Mouse (Mus musculus) hindbrain, embryonic 14.5 days (tissue): ENCODE data around the gene Plcl2. TPM values are rescaled to one million over a fixed set of nuclear protein-coding genes. Genes with fewer than 3 reads are reported as not detected.

ENCODE experiments used
- ATAC-seq: fragments of 200-750 bp; cut with Nextera tagmentation; 2 replicates; pipeline ENCODE4 v1.8.0; 2017; ENCODE audit warnings: moderate number of reproducible peaks, mild to moderate bottlenecking, moderate TSS enrichment, moderate library complexity; ENCODE audit not compliant: low FRiP score
- DNase-seq: peaks from one replicate; pipeline ENCODE4 v3.0.0-alpha.2; 2015; ENCODE audit warnings: low spot score
- H3K27ac ChIP-seq: fragments of 300-500 bp; sonication (generic); 2 replicates; pipeline ENCODE4 v1.5.1; 2014; ENCODE audit warnings: mild to moderate bottlenecking, moderate library complexity
- H3K27me3 ChIP-seq: fragments of 300-500 bp; sonication (generic); 2 replicates; pipeline ENCODE4 v1.6.1; 2014; ENCODE audit warnings: mild to moderate bottlenecking, low read length, mixed read lengths; ENCODE audit not compliant: control insufficient read depth, insufficient read depth
- H3K36me3 ChIP-seq: fragments of 300-500 bp; sonication (generic); replicated peaks from 2 replicates; pipeline ENCODE4 v1.6.1; 2014; ENCODE audit not compliant: control insufficient read depth, insufficient read depth
- H3K4me1 ChIP-seq: fragments of 300-500 bp; sonication (generic); replicated peaks from 2 replicates; pipeline ENCODE4 v1.6.1; 2014; ENCODE audit warnings: antibody characterized with exemption, low read length, mixed read lengths; ENCODE audit not compliant: control insufficient read depth, insufficient read depth
- H3K4me2 ChIP-seq: fragments of 300-500 bp; sonication (generic); replicated peaks from 2 replicates; pipeline ENCODE4 v1.6.1; 2014; ENCODE audit warnings: mild to moderate bottlenecking, moderate library complexity
- H3K4me3 ChIP-seq: fragments of 300-500 bp; sonication (generic); replicated peaks from 2 replicates; pipeline ENCODE4 v1.5.1; 2014; ENCODE audit warnings: mild to moderate bottlenecking, low read length
- H3K9ac ChIP-seq: fragments of 300-500 bp; sonication (generic); 2 replicates; pipeline ENCODE4 v1.6.1; 2014
- H3K9me3 ChIP-seq: fragments of 300-500 bp; sonication (generic); 2 replicates; pipeline ENCODE4 v1.6.1; 2016; ENCODE audit warnings: low read length; ENCODE audit not compliant: control insufficient read depth
- WGBS: fragments of 180-500 bp; shearing (Covaris S2); extraction: QIAGEN DNeasy Blood & Tissue Kit; methylation state at CpG from one replicate; pipeline ENCODE4 v1.1.7; 2014; 5-methylcytosine and 5-hydroxymethylcytosine counted together
- polyA plus RNA-seq: library from polyadenylated mRNA; unstranded; fragments of >200 nt; fragmentation: Nextera tagmentation; extraction: Ambion mirVana; gene quantifications from 2 replicates; pipeline ENCODE4 v1.2.1, GENCODE M21; 2014

Gene Plcl2
- polyA plus RNA-seq, 1 experiment from 2014 or later: 14.6 TPM

- H3K27ac ChIP-seq: no peak overlapping the region
- no peak overlapping the region for H3K9ac ChIP-seq
- H3K4me3 ChIP-seq: no peak overlapping the region
- WGBS: 86% methylated on average over 7 of the region's 7 CpGs
- ATAC-seq: no peak
- H3K4me1 ChIP-seq: no peaks in the 10 kb centered on the region
- H3K9me3 ChIP-seq: no peaks in the 10 kb centered on the region
- H3K4me2 ChIP-seq: no peak overlapping the region
- no peaks in the 10 kb centered on the region for H3K27me3 ChIP-seq
- H3K36me3 ChIP-seq: no peaks in the 10 kb centered on the region
- DNase-seq: no peak
These were observed 25.5 kb upstream of the Plcl2 start for GRCm38 (mm10) chr17:50483700-50484099.

GRCm38 (mm10) chr17:50484981-50485380 lies 24.2 kb upstream of the Plcl2 start:
- DNase-seq (no peak), ATAC-seq (no peak)
- Histone ChIP-seq H3K4me3 (no peak overlapping the region), H3K27ac (no peak overlapping the region), H3K27me3 (no peaks in the 10 kb centered on the region), H3K36me3 (no peaks in the 10 kb centered on the region), H3K9ac (no peak overlapping the region), H3K9me3 (no peaks in the 10 kb centered on the region), H3K4me2 (no peak overlapping the region), H3K4me1 (no peaks in the 10 kb centered on the region)
- 85% methylated on average over 5 of the region's 5 CpGs for WGBS

- H3K36me3 ChIP-seq: no peaks in the 10 kb centered on the region
- H3K27ac ChIP-seq: no peak overlapping the region
- H3K4me3 ChIP-seq: no peak overlapping the region
- no peaks in the 10 kb centered on the region for H3K27me3 ChIP-seq
- 100% methylated on average over 1 of the region's 1 CpGs for WGBS
- H3K4me2 ChIP-seq: no peak overlapping the region
- H3K4me1 ChIP-seq: no peaks in the 10 kb centered on the region
- ATAC-seq (no peak), DNase-seq (no peak)
- H3K9me3 ChIP-seq: no peaks in the 10 kb centered on the region
- no peak overlapping the region for H3K9ac ChIP-seq
These were observed 22.1 kb upstream of the Plcl2 start for GRCm38 (mm10) chr17:50487058-50487618.

- Histone ChIP-seq H3K4me2 (no peak overlapping the region), H3K4me3 (no peak overlapping the region), H3K27ac (no peak overlapping the region), H3K9ac (no peak overlapping the region), H3K36me3 (no peaks in the 10 kb centered on the region), H3K9me3 (no peaks in the 10 kb centered on the region), H3K4me1 (no peaks in the 10 kb centered on the region), H3K27me3 (no peaks in the 10 kb centered on the region)
- no peak for DNase-seq
- ATAC-seq: no peak
- 82% methylated on average over 3 of the region's 3 CpGs for WGBS
These were observed 21.5 kb upstream of the Plcl2 start for GRCm38 (mm10) chr17:50487670-50488069.

GRCm38 (mm10) chr17:50488406-50488805 lies 20.8 kb upstream of the Plcl2 start:
- no peak for DNase-seq
- 81% methylated on average over 3 of the region's 3 CpGs for WGBS

GRCm38 (mm10) chr17:50488895-50489294 lies 20.3 kb upstream of the Plcl2 start:
- H3K27ac ChIP-seq: no peak overlapping the region

More at GRCm38 (mm10) chr17:50488406-50488805, 20.8 kb upstream of the Plcl2 start:
- no peaks in the 10 kb centered on the region for H3K27me3 ChIP-seq
- no peak overlapping the region for H3K9ac ChIP-seq
- no peak overlapping the region for H3K4me2 ChIP-seq
- no peaks in the 10 kb centered on the region for H3K4me1 ChIP-seq
- ATAC-seq: no peak
- no peaks in the 10 kb centered on the region for H3K9me3 ChIP-seq
- no peaks in the 10 kb centered on the region for H3K36me3 ChIP-seq
- H3K27ac ChIP-seq: no peak overlapping the region
- H3K4me3 ChIP-seq: no peak overlapping the region

GRCm38 (mm10) chr17:50490644-50491430 lies 18.4 kb upstream of the Plcl2 start:
- ATAC-seq: no peak
- H3K4me1 ChIP-seq: 0 out of 2 replicates have a peak, but pooled peaks cover 3% of the 10 kb centered on the region
- H3K9me3 ChIP-seq: no peaks in the 10 kb centered on the region
- no peak overlapping the region for H3K9ac ChIP-seq
- H3K27me3 ChIP-seq: no peaks in the 10 kb centered on the region
- no peak for DNase-seq
- H3K36me3 ChIP-seq: no peaks in the 10 kb centered on the region
- H3K27ac ChIP-seq: no peak overlapping the region
- no peak overlapping the region for H3K4me3 ChIP-seq
- H3K4me2 ChIP-seq: no peak overlapping the region
- WGBS: 91% methylated on average over 11 of the region's 11 CpGs

More at GRCm38 (mm10) chr17:50488895-50489294, 20.3 kb upstream of the Plcl2 start:
- no peak for ATAC-seq
- Histone ChIP-seq H3K9ac (no peak overlapping the region), H3K36me3 (no peaks in the 10 kb centered on the region), H3K27me3 (no peaks in the 10 kb centered on the region), H3K9me3 (no peaks in the 10 kb centered on the region), H3K4me3 (no peak overlapping the region), H3K4me2 (no peak overlapping the region), H3K4me1 (no peaks in the 10 kb centered on the region)
- 88% methylated on average over 2 of the region's 2 CpGs for WGBS
- no peak for DNase-seq

GRCm38 (mm10) chr17:50491496-50491895 lies 17.7 kb upstream of the Plcl2 start:
- Histone ChIP-seq H3K9me3 (no peaks in the 10 kb centered on the region), H3K4me3 (no peak overlapping the region), H3K4me1 (0 out of 2 replicates have a peak, but pooled peaks cover 3% of the 10 kb centered on the region), H3K36me3 (no peaks in the 10 kb centered on the region), H3K27me3 (no peaks in the 10 kb centered on the region), H3K4me2 (no peak overlapping the region), H3K9ac (no peak overlapping the region), H3K27ac (no peak overlapping the region)
- 87% methylated on average over 3 of the region's 3 CpGs for WGBS
- no peak for ATAC-seq
- DNase-seq: no peak

GRCm38 (mm10) chr17:50495216-50495889 lies 13.8 kb upstream of the Plcl2 start:
- 0 out of 2 replicates have a peak, but pooled peaks cover 3% of the 10 kb centered on the region for H3K4me1 ChIP-seq
- no peak overlapping the region for H3K9ac ChIP-seq
- H3K9me3 ChIP-seq: no peaks in the 10 kb centered on the region
- WGBS: 73% methylated on average over 10 of the region's 10 CpGs
- DNase-seq: no peak
- no peak for ATAC-seq
- H3K27me3 ChIP-seq: no peaks in the 10 kb centered on the region
- no peaks in the 10 kb centered on the region for H3K36me3 ChIP-seq
- no peak overlapping the region for H3K4me3 ChIP-seq
- H3K4me2 ChIP-seq: no peak overlapping the region
- no peak overlapping the region for H3K27ac ChIP-seq
